Mouse (Mus musculus) ES-E14 (cell line): ENCODE data around the gene Orc5.

Source experiments
- MAFK ChIP-seq: IDR thresholded peaks from 2 replicates; pipeline ENCODE4 v1.6.1; 2014; ENCODE audit warnings: mild to moderate bottlenecking, low read depth, low read length, inconsistent platforms; ENCODE audit not compliant: insufficient read depth
- ZNF384 ChIP-seq: IDR thresholded peaks from 2 replicates; pipeline ENCODE4 v1.6.1; 2012; ENCODE audit warnings: low read depth, low read length, inconsistent platforms

DNA sequence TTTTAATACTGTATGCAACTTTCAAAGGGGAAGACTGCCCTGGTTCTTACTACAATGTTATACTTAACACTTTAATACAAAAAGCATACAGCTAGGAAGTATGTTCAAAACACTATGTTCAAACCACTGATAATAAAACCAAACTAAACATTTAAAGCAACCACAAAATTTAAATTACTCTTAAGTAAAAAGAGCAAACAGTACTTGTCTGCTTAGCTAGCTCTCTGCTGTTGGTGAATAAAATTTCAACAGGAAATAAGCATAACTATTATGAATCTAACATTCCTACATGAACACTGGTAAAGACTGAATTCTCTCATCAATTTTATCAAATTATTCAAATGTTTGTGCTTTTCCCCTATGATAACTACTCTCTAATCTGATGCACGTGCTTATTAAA, 13.5 kb downstream of the Orc5 start:
- no peak for TF ChIP-seq ZNF384
- TF ChIP-seq MAFK = no peak
